Mouse (Mus musculus) right cerebral cortex, postnatal 36 days (tissue): ENCODE measurements around the gene Gng11.
A peak's percentile ranks its signal among the peaks of the same experiment; 100 is the strongest.

ENCODE experiments used
- DNase-seq, 2 experiments: peaks; one replicate each; pipeline ENCODE4 v3.0.0; 2022; ENCODE audit warnings: low spot score in 2 of 2, mixed read lengths in 1 of 2

The Gng11 gene

DNA sequence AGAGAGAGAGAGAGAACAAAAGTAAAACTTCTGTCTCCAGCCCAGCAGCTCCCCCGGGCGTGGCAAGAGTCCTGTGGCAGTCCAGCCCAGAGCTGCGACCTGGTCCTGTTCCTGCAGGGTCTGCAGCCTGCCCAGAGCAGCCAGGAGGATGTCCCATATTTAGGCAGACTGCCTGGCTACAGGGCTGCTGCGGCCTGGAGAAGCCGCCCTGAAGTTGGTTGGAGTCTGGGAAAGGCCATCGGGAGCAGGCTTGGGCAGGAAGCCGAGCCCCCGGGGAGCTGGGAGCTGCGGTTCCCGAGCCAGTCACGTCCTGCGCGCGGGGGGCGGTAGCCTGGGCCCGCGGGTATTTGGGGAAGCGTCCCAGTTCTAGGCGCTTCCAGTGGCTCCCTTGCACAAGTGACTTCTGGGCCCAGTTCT lies at the start of gene Gng11:
Gene Gng11 (plus strand): TSS at position 15 of the 417 bp plus-strand sequence.
- peak in 1 of 2 experiments; percentile 5 for DNase-seq

DNA sequence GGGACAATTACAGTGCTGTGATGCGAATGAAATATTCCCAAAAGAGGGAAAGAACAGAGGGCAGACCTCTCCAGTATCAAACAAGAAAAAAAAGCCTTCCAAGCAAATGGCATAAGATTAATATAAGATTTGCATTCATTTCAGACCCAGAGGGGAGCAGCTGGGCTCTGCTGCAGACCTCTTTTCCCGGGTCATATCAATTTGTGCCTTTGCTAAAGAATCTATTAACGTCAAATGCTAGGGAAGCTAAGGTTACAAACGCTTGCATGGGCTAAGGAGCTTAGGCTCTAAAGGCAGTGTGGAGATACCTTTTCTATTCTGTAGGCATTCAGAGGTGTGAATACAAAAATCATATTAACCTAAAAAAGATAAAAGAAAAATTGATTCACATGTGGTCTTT lies 48.7 kb upstream of the Gng11 start:
- no peak for DNase-seq

DNA sequence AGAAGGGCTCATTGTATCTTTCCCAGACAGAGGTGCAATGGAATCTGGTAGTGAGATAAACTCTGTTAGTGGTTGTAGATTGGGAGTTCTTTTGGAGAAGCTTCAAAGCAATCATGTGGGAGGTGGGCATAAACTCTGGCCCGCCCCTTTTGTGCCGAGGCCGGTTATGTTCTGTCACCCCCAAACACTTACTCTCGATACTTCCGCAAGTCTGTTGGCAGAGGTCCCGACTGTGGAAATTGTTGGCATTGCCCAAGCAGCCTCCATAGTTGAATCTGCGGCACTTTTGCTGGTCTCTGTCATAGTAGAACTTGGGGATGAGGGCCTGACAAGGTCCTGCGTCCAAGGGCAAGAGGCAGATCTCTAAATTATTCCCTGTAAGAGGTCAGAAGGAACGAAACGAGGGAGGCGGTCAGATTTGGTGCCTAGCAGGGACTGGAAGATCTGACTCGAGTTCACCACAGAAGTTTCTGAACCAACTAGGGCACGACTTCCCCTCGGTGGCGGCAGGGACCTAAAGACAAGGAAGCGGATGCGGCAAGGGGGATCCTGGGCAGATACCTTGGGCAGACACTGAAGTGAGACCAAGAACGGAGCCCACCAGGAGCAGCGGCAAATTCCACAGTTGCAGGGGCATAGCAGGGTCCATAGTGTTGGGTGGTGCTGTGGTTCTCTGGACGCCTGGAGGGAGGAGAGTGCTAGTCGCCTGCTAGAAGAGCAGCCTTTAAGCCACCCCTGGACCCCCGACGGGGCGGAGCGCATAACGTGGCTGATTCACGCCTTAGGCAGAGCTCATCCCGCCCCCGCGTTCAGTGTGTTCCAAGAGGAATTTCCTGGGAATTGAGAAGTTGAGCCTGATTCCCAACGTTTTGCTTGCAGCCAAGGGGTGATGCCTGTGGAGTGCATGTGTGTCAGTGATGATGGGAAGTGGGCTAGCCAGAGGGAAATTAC lies 35.8 kb upstream of the Gng11 start:
- no peak for DNase-seq

DNA sequence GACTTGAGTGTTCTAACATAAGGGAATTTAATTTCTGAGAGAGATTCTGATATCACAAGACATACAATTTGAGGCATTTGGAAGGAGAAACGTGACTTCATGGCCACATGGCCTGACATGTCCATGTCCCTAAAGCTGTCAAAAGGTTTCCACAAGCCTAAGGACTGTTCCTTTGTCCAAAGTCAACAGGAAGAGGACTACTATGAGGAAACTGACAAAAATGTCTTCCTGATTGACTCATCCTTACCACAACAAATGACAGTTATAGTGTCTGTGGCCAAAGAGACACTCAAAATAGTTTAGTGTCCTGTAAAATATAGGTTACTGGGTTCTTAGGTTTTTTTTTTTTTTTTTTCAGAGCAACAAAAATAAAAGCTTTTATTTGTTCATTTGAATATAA lies 30.0 kb upstream of the Gng11 start:
- DNase-seq, result no peak

DNA sequence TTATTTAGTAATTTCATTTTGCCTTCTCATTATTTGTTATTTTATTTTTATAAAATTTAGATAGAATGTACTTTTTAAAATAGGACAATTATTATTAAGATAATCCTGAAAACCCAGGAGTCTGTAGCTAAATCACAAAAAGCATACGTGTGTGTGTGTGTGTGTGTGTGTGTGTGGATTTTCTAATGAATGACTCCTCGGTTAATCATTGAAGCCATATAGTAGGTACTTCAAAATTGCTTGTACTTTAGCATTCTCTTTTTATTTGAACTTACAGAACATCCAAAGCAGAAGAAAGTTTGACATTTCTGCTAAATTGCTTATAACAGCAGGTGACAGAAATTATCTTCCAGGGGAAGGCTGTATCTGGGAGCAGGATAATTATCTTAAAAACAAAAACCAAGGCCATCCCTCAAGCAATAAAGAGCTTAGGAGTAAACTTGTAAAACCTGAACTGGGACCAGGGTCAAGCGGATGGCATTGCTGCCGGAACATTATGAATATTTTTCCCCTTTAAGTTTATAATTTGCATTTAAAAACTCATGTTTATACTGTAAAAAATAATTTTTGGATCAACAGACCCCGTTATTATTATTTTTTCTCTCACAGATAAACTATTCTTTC lies 20.9 kb upstream of the Gng11 start:
- DNase-seq, result no peak

DNA sequence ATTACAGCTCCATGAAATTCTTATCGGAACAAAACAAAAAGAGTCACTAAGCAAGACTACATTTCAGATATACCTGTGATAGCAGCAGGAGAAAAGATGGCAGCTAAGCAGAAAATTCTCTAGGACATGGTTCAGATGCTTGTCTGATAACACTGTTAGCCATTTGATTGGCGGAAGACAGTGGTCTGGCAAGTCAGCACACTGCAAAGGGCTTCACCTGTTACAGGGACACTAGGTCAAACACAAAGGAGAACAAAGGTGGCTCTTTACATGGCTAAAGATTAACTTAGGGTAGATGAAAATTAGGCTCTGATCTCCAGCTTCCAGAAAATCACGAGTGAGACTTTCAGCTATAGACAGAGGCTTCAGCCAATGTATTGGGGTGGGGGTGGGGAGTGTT lies 15.0 kb upstream of the Gng11 start, which contains the start of gene Tfpi2:
Gene Tfpi2 (minus strand): TSS at position 170 of the 400 bp plus-strand sequence.
- no peak for DNase-seq

DNA sequence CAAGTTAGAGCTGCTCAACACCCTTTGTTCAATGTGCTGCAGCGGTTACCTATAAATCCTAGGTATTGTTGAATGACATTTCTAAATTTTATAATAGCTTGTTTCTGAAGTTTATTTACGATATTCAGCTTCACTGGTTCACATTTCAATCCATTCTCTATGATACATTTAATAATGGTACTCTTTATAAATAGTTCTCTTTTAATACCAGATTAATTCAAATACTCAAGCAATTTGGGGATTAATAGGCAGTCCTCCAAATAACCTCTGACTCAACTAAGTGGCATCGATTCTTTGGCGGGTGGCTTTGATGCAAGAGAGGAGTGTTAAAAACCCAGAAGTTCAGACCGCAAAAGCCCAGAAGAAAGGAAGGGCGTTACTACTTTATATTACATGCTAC lies 10.2 kb upstream of the Gng11 start, which contains the start of gene Gngt1:
Gene Gngt1 (plus strand): TSS at position 301 of the 400 bp plus-strand sequence.
- DNase-seq, result no peak

DNA sequence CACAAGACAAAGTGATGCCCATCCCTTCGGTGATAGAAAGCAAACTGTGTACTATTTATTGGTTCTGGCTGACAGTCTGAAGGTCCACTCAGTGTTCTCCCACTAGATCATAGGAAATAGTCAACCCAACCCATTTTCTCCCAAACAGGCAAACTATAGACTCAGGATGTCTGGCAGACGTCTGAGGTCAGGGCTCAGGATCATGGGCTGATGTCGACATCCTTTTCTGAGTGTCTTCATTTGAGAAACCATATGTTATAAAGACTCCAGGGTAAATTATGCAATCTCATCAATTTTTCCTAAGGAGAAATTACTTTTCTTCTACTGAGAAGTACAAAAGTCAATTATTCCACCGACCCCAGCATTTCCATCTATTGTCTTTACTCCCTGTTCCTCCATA lies 5.6 kb upstream of the Gng11 start:
- DNase-seq, result no peak

DNA sequence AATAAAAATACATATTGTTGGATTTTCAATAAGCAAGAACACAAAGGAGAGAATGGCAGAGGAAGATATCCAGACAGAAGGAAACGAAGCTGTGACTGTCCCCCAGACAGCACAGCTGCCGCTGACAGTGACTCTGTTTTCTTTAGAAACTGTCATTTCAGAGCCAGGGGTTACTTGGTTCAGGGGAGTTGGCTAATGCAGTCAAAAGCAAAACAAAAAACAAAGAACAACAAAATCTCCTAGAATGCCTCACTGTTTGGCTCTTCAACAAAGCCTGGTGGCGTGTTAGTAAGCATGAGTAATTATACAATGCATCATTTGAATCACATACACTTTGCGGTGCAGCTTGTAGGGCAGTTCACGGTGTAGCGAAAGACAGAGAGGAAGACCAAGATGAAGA lies 4.4 kb upstream of the Gng11 start:
- DNase-seq, result no peak

DNA sequence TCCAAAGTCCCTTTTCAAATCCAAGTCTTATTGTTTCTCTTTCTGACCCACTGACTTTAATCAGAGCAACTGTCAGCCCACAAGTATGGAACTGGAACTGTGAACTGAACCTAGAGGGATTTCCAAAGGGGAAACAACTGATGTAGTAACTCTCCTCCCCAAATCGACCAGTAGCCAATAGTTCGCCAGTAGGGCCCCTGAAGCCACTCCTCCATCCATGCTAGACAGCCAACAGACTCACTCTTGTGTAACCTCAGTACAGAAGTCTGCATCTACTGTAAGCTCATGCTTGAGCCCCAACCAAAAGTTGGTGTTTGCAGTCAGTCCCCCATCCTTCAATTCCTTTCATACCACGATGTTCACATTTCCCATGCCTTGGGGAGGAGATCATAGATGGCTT lies 3.0 kb upstream of the Gng11 start:
- DNase-seq, result no peak

DNA sequence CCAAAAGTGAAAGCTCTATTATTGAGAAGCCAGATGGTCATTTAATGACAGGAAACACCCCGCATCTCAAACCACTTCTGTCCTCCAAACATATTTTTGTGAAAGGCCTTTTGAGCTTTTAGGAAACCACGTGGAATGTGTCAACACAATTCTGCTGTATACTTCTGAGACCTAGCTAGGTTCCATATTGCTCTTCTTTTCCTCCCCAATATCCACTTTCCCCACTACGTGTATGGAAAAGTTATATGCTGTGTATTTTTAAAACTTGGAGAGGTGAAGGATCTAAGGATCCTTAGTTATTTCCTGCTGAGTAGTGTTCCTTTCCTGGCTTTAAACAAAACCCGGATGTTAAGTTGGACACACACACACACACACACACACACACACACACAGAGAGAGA lies 259 bp upstream of the Gng11 start:
- no peak for DNase-seq

DNA sequence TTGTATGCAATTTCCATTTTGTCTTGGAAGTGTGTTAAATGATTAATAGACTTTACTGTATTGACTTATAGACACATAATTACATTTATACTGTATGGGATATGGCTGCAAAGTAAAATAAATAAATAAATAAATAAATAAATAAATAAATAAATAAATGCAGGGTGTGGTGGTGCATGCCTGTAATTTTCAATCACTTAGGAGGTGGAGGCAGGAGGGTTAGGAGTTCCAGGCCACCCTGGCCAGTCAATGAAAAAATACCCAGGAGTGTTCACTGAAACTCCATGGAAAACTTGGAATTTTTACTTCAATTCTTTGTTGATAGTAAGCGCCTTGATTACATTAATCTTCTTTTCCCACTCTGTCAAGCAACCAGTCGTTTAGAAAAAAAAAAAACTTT lies 1.1 kb downstream of the Gng11 start:
- DNase-seq, result no peak

DNA sequence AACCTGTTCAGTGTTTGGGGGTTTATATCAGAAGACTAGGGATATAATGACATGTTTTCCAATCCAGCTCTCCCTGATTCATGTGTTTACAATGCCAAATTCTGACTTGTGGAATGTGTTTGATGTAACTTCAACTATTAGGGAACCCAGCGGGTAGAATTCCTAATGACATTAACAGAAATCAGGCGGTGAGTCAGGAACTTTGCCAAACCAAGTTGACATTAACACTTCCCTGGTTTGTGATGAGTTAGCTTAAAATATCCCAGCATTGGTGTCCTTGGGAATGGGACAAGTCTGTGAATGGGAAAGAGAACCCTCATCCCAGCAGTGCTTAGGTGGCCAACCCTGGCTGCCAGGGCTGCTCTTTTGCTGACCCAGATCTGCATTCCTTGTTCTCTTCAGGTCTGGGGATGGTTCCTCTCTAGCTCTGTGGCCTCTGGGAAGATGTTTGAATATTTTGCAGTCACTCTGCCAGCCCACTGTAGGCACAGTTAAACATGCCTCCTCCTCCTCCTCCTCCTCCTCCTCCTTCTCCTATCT lies 4.9 kb downstream of the Gng11 start:
- no peak for DNase-seq

DNA sequence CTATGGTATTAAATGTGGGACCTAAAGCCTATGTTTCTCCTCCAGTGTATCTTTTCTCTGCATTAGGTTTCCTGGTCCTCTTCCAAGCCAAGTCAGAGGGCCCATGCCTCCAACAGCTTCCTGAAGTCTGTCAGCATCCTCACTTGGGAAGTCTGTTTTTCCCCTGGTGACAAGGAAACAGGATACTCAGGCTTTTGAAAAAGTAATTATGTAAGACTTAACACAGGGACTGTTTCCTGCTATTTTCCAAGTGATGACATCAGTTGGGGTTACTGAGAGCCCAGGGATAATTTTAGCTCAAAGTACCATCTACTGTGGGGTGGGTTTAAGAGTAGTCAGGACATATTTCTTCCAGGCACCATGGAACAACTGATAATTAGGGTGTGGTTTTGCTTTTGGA lies 5.8 kb downstream of the Gng11 start:
- no peak for DNase-seq

DNA sequence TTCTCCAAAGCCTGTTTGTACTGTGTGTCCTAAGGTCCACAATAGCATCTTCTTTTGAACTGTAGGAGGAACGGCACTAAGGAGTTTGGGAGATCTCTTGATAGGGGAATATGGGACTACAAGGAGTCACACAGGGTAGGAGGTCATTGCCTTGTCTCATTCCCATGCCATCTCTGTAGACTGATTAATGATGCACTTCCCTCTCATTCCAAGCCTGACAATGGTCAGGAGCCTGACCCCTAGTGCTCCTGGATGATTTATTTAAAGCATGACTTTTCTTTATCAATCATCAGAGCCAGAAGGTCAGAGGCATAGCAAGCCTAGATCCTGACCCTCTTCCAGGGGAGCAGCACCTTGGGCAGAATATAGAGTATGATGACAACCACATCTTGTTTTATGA lies 18.9 kb downstream of the Gng11 start:
- no peak for DNase-seq

DNA sequence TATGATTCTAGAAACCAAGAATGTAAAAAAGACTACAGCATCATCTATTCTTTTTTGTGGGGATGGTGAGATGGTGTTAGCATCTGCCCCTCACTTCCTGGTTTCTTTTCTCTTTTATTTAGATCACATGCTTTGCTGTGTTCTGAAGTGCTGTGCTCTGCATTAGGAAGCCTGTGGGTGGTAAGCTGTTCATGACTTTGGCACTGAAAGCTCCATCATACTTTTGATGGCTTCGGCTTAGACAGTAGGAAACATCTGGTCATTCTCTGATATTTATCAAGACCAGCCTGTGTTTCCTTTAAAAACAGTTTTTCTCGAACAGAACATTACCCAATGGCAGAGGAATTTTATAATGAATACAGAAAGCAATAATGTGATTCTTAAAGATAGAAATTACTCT lies 22.7 kb downstream of the Gng11 start:
- DNase-seq, result no peak

DNA sequence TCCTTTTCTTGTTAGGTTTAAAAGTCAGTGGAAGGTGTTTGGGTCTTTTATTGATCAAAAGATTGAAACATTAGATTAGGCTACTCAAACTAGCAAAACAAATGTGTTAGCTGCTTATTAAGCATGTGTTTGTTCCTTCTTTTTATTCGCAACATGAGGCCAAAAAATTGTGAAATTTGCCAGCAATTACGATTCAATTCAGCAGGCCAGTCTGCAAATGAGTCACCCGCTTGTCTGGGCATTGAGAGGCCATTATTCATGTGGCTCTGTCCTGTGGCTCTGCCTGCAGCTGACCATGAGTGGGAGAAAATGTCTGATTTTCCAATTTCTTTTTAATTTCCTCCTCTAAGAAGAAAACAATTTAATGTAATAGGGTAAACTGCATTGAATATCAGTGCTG lies 27.3 kb downstream of the Gng11 start:
- DNase-seq, result no peak

DNA sequence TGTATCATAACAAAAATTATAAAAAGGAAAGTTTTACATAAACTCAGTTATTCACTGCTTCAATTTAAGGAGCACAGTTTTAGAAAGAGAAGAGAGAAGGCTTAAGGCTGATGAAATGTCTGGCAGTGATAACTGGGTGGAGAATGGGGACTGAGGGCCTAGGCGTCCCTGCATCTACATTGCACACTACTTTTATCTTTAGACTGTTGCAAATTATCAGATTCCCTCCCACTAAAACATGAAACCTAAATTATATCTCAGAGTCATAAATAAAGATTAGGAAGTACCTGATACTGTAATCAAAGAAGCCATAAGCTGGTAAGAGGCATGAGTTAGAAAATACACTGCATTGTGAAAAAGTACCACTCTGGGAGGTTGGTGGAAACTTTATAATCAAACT lies 38.1 kb downstream of the Gng11 start:
- no peak for DNase-seq

DNA sequence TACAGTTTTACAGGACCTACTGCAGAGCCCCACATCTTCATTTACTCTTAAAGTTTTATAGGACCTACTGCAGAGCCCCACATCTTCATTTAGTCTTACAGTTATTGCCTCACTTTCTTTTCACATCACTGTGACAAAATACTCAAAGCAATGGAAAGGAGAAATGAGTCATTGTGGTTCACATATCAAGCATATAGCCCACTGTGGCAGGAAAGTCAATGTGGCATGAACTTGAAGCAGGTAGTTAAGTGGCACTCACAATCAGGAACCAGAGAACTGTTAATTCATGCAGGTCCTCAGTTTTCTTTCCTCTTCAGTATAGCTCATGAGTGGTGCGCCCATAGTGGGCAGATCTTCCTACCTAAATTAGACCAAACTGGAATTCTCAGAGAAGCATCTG lies 43.5 kb downstream of the Gng11 start:
- no peak for DNase-seq

DNA sequence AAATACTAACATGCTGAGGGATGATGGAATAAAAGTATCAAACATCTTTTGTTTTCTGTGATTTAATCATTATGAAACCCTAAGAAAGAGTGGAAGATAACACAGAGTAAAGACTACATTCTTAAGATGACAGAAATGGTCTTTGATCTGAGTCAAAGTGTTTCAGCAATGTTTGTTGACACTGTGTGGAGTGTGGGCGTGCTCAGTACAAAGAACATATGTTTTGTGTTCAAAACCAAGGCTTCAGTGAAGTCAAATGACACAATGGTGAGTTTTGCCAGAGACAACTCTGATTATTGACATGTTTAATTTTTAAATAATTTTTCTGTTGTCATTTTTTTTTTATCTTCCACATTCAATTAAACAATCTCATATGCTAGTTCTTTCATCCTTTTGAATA lies 49.1 kb downstream of the Gng11 start:
- DNase-seq, result no peak

DNA sequence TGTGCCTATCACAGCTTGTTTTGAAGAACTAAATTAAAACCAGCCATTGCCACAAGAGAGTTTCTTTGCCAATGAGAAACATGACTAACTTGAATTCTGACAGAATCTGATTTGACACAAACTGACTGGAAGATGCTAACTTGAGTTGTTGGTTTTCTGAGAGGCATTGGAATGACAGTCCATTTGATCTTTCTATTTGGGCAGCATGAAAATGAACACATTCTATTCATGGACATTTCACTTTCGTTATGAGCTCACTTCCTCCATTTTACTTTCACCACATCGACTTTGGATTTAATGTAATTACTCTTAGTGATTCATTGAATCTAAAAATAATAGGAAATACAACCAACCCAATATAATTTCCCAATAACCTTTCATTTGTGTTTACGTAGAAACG lies 50.7 kb downstream of the Gng11 start:
- DNase-seq, result no peak
